Mouse (Mus musculus): ENCODE data around the gene H2-M10.5. TPM values are rescaled to one million over a fixed set of nuclear protein-coding genes. Genes with fewer than 3 reads are reported as not detected.

The H2-M10.5 gene
- not detected for total RNA-seq (2023)

GRCm38 (mm10) chr17:36772610-36773009 is at the start of gene H2-M10.5:
Gene H2-M10.5 (plus strand): TSS chr17:36772910.

GRCm38 (mm10) chr17:36811871-36812270 is 39.2 kb downstream of the H2-M10.5 start, which contains the start of gene H2-M10.6:
Gene H2-M10.6 (plus strand): TSS chr17:36812171.

Other genes starting within 250 kb of the H2-M10.5 start
- gene H2-M11, start 225.8 kb upstream of the H2-M10.5 start, total RNA-seq (2023): not detected
- gene H2-M9, start 130.2 kb upstream of the H2-M10.5 start, total RNA-seq (2023): not detected
- gene H2-M1, start 100.7 kb upstream of the H2-M10.5 start, total RNA-seq (2023): not detected
- not detected for gene H2-M10.6, start 39.3 kb downstream of the H2-M10.5 start, total RNA-seq (2023)
- gene Trim26, start 64.2 kb downstream of the H2-M10.5 start, total RNA-seq (2023): 10 to 100 TPM; 35.8 to 40.7 TPM
- not detected for gene Trim15, start 94.3 kb downstream of the H2-M10.5 start, total RNA-seq (2023)
- 1 to 10 TPM; 3.2 to 7.3 TPM for gene Trim10, start 96.7 kb downstream of the H2-M10.5 start, total RNA-seq (2023)
- gene Trim40, start 117.2 kb downstream of the H2-M10.5 start, total RNA-seq (2023): not detected
- not detected for gene Trim31, start 125.2 kb downstream of the H2-M10.5 start, total RNA-seq (2023)
- gene Rnf39, start 170.0 kb downstream of the H2-M10.5 start, total RNA-seq (2023): not detected
- 10 to 100 TPM; 35.3 to 41.2 TPM for gene Ppp1r11, start 178.8 kb downstream of the H2-M10.5 start, total RNA-seq (2023)
- gene Znrd1, start 185.6 kb downstream of the H2-M10.5 start, total RNA-seq (2023): 10 to 100 TPM; 30.2 to 31.6 TPM
- gene Znrd1as, start 185.7 kb downstream of the H2-M10.5 start, total RNA-seq (2023): 1 to 10 TPM in 1 of 2 experiments, under 1 TPM in 1; 0.71 to 1.4 TPM
- gene 2410137M14Rik, start 208.3 kb downstream of the H2-M10.5 start, total RNA-seq (2023): not detected
- gene H2-M5, start 216.6 kb downstream of the H2-M10.5 start, total RNA-seq (2023): not detected
- gene Zfp57, start 228.3 kb downstream of the H2-M10.5 start, total RNA-seq (2023): not detected

All from neutrophil, adult 59 days (primary cell).